Mouse (Mus musculus) stomach, postnatal 0 days (tissue): ENCODE measurements around the gene Cuta.

Experiments
- CTCF ChIP-seq: IDR thresholded peaks from 2 replicates; pipeline ENCODE4 v1.5.1; 2016; ENCODE audit warnings: antibody characterized with exemption, low read depth, mild to moderate bottlenecking, moderate library complexity
- EP300 ChIP-seq: optimal IDR thresholded peaks from 2 replicates; pipeline ENCODE3; 2016; ENCODE audit warnings: antibody characterized with exemption

- no peak for TF ChIP-seq CTCF
- no peak for TF ChIP-seq EP300
Observed at GRCm38 (mm10) chr17:26953726-26954125, 14.4 kb upstream of the Cuta start.
